Mouse (Mus musculus): Measurements from ENCODE around the gene Dock4.

Dock4 gene

GRCm38 (mm10) chr12:40462693-40463235, 17.0 kb downstream of the Dock4 start:
- DNase-seq (ENCODE audit: low spot score): no peak

GRCm38 (mm10) chr12:40463828-40464227, 18.1 kb downstream of the Dock4 start:
- DNase-seq (ENCODE audit: low spot score): no peak

- no peak for DNase-seq (ENCODE audit: low spot score)
Measured at GRCm38 (mm10) chr12:40464282-40464681, 18.5 kb downstream of the Dock4 start.

- no peak for DNase-seq (ENCODE audit: low spot score)
Measured at GRCm38 (mm10) chr12:40468235-40468634, 22.5 kb downstream of the Dock4 start.

GRCm38 (mm10) chr12:40469009-40469408, 23.3 kb downstream of the Dock4 start:
- no peak for DNase-seq (ENCODE audit: low spot score)

GRCm38 (mm10) chr12:40471649-40472399, 26.1 kb downstream of the Dock4 start:
- DNase-seq (ENCODE audit: low spot score): peak; percentile 62

GRCm38 (mm10) chr12:40473709-40474108, 28.0 kb downstream of the Dock4 start:
- no peak for DNase-seq (ENCODE audit: low spot score)

GRCm38 (mm10) chr12:40477621-40478452, 32.1 kb downstream of the Dock4 start:
- DNase-seq (ENCODE audit: low spot score): peak; percentile 63

- DNase-seq (ENCODE audit: low spot score): no peak
Measured at GRCm38 (mm10) chr12:40484224-40484623, 38.5 kb downstream of the Dock4 start.

- DNase-seq (ENCODE audit: low spot score): no peak
Measured at GRCm38 (mm10) chr12:40485210-40485609, 39.5 kb downstream of the Dock4 start.

GRCm38 (mm10) chr12:40486047-40486837, 40.5 kb downstream of the Dock4 start:
- peak; percentile 48 for DNase-seq (ENCODE audit: low spot score)

- DNase-seq (ENCODE audit: low spot score): no peak
Measured at GRCm38 (mm10) chr12:40496387-40496786, 50.6 kb downstream of the Dock4 start.

- DNase-seq (ENCODE audit: low spot score): no peak
Measured at GRCm38 (mm10) chr12:40497806-40498205, 52.1 kb downstream of the Dock4 start.

GRCm38 (mm10) chr12:40498250-40498671, 52.5 kb downstream of the Dock4 start:
- no peak for DNase-seq (ENCODE audit: low spot score)

- DNase-seq (ENCODE audit: low spot score): peak; percentile 6
Measured at GRCm38 (mm10) chr12:40498928-40499626, 53.3 kb downstream of the Dock4 start.

- peak; percentile 53 for DNase-seq (ENCODE audit: low spot score)
Measured at GRCm38 (mm10) chr12:40499627-40500329, 54.0 kb downstream of the Dock4 start.

- DNase-seq (ENCODE audit: low spot score): no peak
Measured at GRCm38 (mm10) chr12:40501141-40501540, 55.4 kb downstream of the Dock4 start.

- no peak for DNase-seq (ENCODE audit: low spot score)
Measured at GRCm38 (mm10) chr12:40503520-40503919, 57.8 kb downstream of the Dock4 start.

GRCm38 (mm10) chr12:40504687-40505086, 58.9 kb downstream of the Dock4 start:
- DNase-seq (ENCODE audit: low spot score): no peak

- peak; percentile 55 for DNase-seq (ENCODE audit: low spot score)
Measured at GRCm38 (mm10) chr12:40507823-40508390, 62.2 kb downstream of the Dock4 start.

All from embryo, embryonic 10 days (tissue).